Mouse (Mus musculus) myocyte (in vitro differentiated cells): ENCODE measurements at regions not wholly inside any gene's neighbourhood (a gene's known extent, or its start where the extent isn't known, plus 50 kb on each side); places are given as distances from the start of the nearest gene placed in this dataset.

ENCODE experiments used
- MYOD1 ChIP-seq, 3 experiments: IDR thresholded peaks; one replicate each; pipeline ENCODE4 v1.6.1; 2011; ENCODE audit warnings: control low read depth in 2 of 3, low read depth in 2 of 3, mild to moderate bottlenecking in 2 of 3, moderate library complexity in 1 of 3; ENCODE audit not compliant: insufficient read length in 2 of 3, control insufficient read depth in 1 of 3
- POLR2A ChIP-seq: IDR thresholded peaks from one replicate; pipeline ENCODE4 v1.6.1; 2011; ENCODE audit warnings: low read depth, mild to moderate bottlenecking, control low read depth, moderate library complexity; ENCODE audit not compliant: insufficient read length
- POLR2AphosphoS2 ChIP-seq: IDR thresholded peaks from one replicate; pipeline ENCODE4 v1.6.1; 2011; ENCODE audit warnings: low read depth, control low read depth; ENCODE audit not compliant: insufficient read length
- TCF3 ChIP-seq: IDR thresholded peaks from one replicate; pipeline ENCODE4 v1.6.1; 2011; ENCODE audit warnings: low read depth, control low read depth; ENCODE audit not compliant: insufficient read length

GRCm38 (mm10) chr11:82569819-82570218, 181.1 kb downstream of the Tmem132e start:
- TF ChIP-seq MYOD1 (IDR thresholded peaks at IDR 0.05; ENCODE audit: control insufficient read depth in 1 of 3, insufficient read length in 2 of 3, low read depth in 2 of 3) (no peak), POLR2AphosphoS2 (no peak), TCF3 (no peak), POLR2A (no peak)
